Mouse (Mus musculus): Measurements from ENCODE around the gene Cym.

Gene Cym

GRCm38 (mm10) chr3:107221608-107222007, at the start of gene Cym:
TSS of gene Cym (minus strand) at chr3:107221732.
- no peak for DNase-seq

GRCm38 (mm10) chr3:107266814-107267345, 45.3 kb upstream of the Cym start:
- no peak for DNase-seq

GRCm38 (mm10) chr3:107261851-107262165, 40.3 kb upstream of the Cym start:
- peak; percentile 32 to 46 for DNase-seq

- DNase-seq = no peak
These were observed 39.7 kb upstream of the Cym start for GRCm38 (mm10) chr3:107260956-107261850.

- DNase-seq = no peak
These were observed 36.4 kb upstream of the Cym start for GRCm38 (mm10) chr3:107257924-107258323.

GRCm38 (mm10) chr3:107256724-107257123, 35.2 kb upstream of the Cym start:
- no peak for DNase-seq

- DNase-seq = no peak
These were observed 34.5 kb upstream of the Cym start for GRCm38 (mm10) chr3:107255992-107256391.

- no peak for DNase-seq
These were observed 32.4 kb upstream of the Cym start for GRCm38 (mm10) chr3:107253925-107254324.

- peak in 1 of 2 experiments; percentile 20 for DNase-seq
These were observed 30.5 kb upstream of the Cym start for GRCm38 (mm10) chr3:107252035-107252434.

- peak in 1 of 2 experiments; percentile 15 for DNase-seq
These were observed 28.8 kb upstream of the Cym start for GRCm38 (mm10) chr3:107250320-107250719.

GRCm38 (mm10) chr3:107249042-107249441, 27.5 kb upstream of the Cym start:
- DNase-seq = no peak

- no peak for DNase-seq
These were observed 25.3 kb upstream of the Cym start for GRCm38 (mm10) chr3:107246876-107247275.

GRCm38 (mm10) chr3:107241389-107242094, 20.0 kb upstream of the Cym start:
- no peak for DNase-seq

GRCm38 (mm10) chr3:107239607-107240006, 18.1 kb upstream of the Cym start, which contains the start of gene Prok1:
TSS of gene Prok1 (minus strand) at chr3:107239707.
- DNase-seq = no peak

- DNase-seq = no peak
These were observed 17.0 kb upstream of the Cym start for GRCm38 (mm10) chr3:107238471-107238980.

GRCm38 (mm10) chr3:107238051-107238450, 16.5 kb upstream of the Cym start:
- DNase-seq = no peak

GRCm38 (mm10) chr3:107233945-107234344, 12.4 kb upstream of the Cym start:
- DNase-seq = no peak

- DNase-seq = peak; percentile 65 to 70
These were observed 11.8 kb upstream of the Cym start for GRCm38 (mm10) chr3:107233351-107233813.

- DNase-seq = no peak
These were observed 9.7 kb upstream of the Cym start for GRCm38 (mm10) chr3:107231202-107231601.

GRCm38 (mm10) chr3:107230527-107230926, 9.0 kb upstream of the Cym start, which contains the start of gene A630076J17Rik:
TSS of gene A630076J17Rik (plus strand) at chr3:107230614.
- no peak for DNase-seq

GRCm38 (mm10) chr3:107229822-107230221, 8.3 kb upstream of the Cym start:
- DNase-seq = no peak

GRCm38 (mm10) chr3:107229221-107229620, 7.7 kb upstream of the Cym start:
- DNase-seq = no peak

- no peak for DNase-seq
These were observed 4.3 kb upstream of the Cym start for GRCm38 (mm10) chr3:107225820-107226219.
